Mouse (Mus musculus) kidney, adult 10 weeks (tissue): Measurements from ENCODE around the gene Zbtb8b. TPM values are rescaled to one million over a fixed set of nuclear protein-coding genes. Genes with fewer than 3 reads are reported as not detected.

Experiments
- polyA plus RNA-seq: library from polyadenylated mRNA; stranded (reverse); fragments of 350-450 nt; fragmentation: Illumina TruSeq; extraction: RNeasy Lipid Tissue Mini Kit (QIAGEN cat#74804); gene quantifications from one replicate; pipeline ENCODE4 v1.2.3, GENCODE M21; 2014; ENCODE audit warnings: low read depth, low replicate concordance

The Zbtb8b gene
- polyA plus RNA-seq, result 1.4 TPM

GRCm38 (mm10) chr4:129440340-129441063 is at the start of gene Zbtb8b:
TSS of gene Zbtb8b (minus strand) at chr4:129440853.

GRCm38 (mm10) chr4:129461183-129461960 is 20.7 kb upstream of the Zbtb8b start, which contains the start of gene Bsdc1:
TSS of gene Bsdc1 (plus strand) at chr4:129461581.

GRCm38 (mm10) chr4:129377601-129378390 is 62.9 kb downstream of the Zbtb8b start, which contains the start of gene Zbtb8a:
TSS of gene Zbtb8a (minus strand) at chr4:129378116.

Other genes starting within 250 kb of the Zbtb8b start
- gene C77080, start 179.4 kb downstream of the Zbtb8b start, polyA plus RNA-seq, result 3.2 TPM
- 0.28 TPM for gene Sync, start 153.2 kb downstream of the Zbtb8b start, polyA plus RNA-seq
- gene Rbbp4, start 105.5 kb downstream of the Zbtb8b start, polyA plus RNA-seq, result 185 TPM
- 152 TPM for gene Zbtb8os, start 105.2 kb downstream of the Zbtb8b start, polyA plus RNA-seq
- 1.8 TPM for gene Zbtb8a, start 62.7 kb downstream of the Zbtb8b start, polyA plus RNA-seq
- gene Bsdc1, start 20.7 kb upstream of the Zbtb8b start, polyA plus RNA-seq, result 11.0 TPM
- not detected for gene Tssk3, start 50.2 kb upstream of the Zbtb8b start, polyA plus RNA-seq
- gene Fam229a, start 50.3 kb upstream of the Zbtb8b start, polyA plus RNA-seq, result not detected
- 11.3 TPM for gene Marcksl1, start 72.7 kb upstream of the Zbtb8b start, polyA plus RNA-seq
- 40.4 TPM for gene Hdac1, start 101.9 kb upstream of the Zbtb8b start, polyA plus RNA-seq
- gene Lck, start 132.8 kb upstream of the Zbtb8b start, polyA plus RNA-seq, result 0.36 TPM
- 1.3 TPM for gene Fam167b, start 137.7 kb upstream of the Zbtb8b start, polyA plus RNA-seq
- gene Eif3i, start 159.8 kb upstream of the Zbtb8b start, polyA plus RNA-seq, result 24.8 TPM
- gene Tmem234, start 159.8 kb upstream of the Zbtb8b start, polyA plus RNA-seq, result 35.3 TPM
- not detected for gene Dcdc2b, start 173.4 kb upstream of the Zbtb8b start, polyA plus RNA-seq
- 10.3 TPM for gene Iqcc, start 178.2 kb upstream of the Zbtb8b start, polyA plus RNA-seq
- 2.4 TPM for gene Ccdc28b, start 183.1 kb upstream of the Zbtb8b start, polyA plus RNA-seq
- 7.5 TPM for gene Txlna, start 200.2 kb upstream of the Zbtb8b start, polyA plus RNA-seq
- 60.6 TPM for gene Kpna6, start 231.9 kb upstream of the Zbtb8b start, polyA plus RNA-seq